Mouse (Mus musculus): ENCODE results near the gene Arhgap21.

- no peak for TF ChIP-seq CTCF (IDR thresholded peaks at IDR 0.05; ENCODE audit: extremely low read depth, insufficient read length, insufficient replicate concordance, low read depth, low read length)
- no peak for TF ChIP-seq POLR2A (IDR thresholded peaks at IDR 0.05; ENCODE audit: low read depth, low read length)
Measured at GRCm38 (mm10) chr2:20941105-20941504, 27.6 kb downstream of the Arhgap21 start.
